Mouse (Mus musculus) hindlimb bud, embryonic 11.5 days (tissue): ENCODE data around the gene Lcp2.

Experiments used
- DNase-seq: peaks from one replicate; pipeline ENCODE4 v3.0.0-alpha.2; 2012; ENCODE audit warnings: low read depth, low spot score; ENCODE audit errors: extremely low spot score

Lcp2 gene

GRCm38 (mm10) chr11:34042808-34043207 lies 3.9 kb upstream of the Lcp2 start:
- DNase-seq: no peak

DNA sequence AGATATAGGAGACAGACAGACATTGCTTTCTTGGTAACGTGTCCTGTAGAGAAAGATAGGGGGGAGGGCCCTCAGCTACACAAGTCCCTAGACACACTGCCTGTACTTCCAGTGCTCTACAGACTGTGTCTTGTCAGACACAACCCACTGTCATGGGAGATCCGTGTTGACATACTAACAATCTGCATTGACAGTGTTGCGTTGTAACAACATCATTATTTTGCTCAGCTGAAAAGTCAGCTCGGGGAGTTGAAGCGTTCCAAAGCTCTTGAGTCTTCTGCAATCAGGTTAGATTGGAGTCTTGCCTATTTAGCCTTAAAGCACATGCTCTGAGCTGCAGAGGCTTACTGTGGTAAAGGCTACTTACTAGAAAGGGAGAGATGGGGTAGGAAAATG lies 820 bp downstream of the Lcp2 start:
- DNase-seq: no peak

GRCm38 (mm10) chr11:34048375-34049124 lies 1.8 kb downstream of the Lcp2 start:
- DNase-seq: no peak

- DNase-seq: no peak
These were observed 2.3 kb downstream of the Lcp2 start for GRCm38 (mm10) chr11:34049125-34049379.

GRCm38 (mm10) chr11:34050063-34050462 lies 3.3 kb downstream of the Lcp2 start:
- DNase-seq: no peak

DNA sequence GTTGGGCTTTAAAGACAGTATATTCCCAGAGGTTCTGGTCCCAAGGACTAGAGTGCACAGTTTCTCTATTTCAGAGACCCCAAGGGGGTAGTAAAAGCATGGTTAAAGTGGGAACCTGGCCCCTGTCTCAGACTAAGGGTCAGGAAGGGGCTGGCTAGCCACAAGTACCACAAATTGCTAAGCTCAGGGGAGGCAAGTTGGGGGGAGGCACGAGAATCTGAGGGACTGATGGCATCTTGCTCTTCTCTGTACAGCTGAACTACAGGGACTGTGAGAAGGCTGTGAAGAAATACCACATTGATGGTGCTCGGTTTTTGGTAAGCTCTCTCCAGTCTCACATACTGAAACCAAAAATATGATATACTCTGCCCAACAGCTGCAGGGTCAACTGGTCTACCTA lies 3.9 kb downstream of the Lcp2 start:
- DNase-seq: no peak

GRCm38 (mm10) chr11:34053031-34053818 lies 6.5 kb downstream of the Lcp2 start:
- DNase-seq: no peak

- no peak for DNase-seq
These were observed 7.5 kb downstream of the Lcp2 start for GRCm38 (mm10) chr11:34054031-34054727.

- no peak for DNase-seq
These were observed 10.0 kb downstream of the Lcp2 start for GRCm38 (mm10) chr11:34056715-34057114.

GRCm38 (mm10) chr11:34058332-34058731 lies 11.6 kb downstream of the Lcp2 start:
- no peak for DNase-seq

DNA sequence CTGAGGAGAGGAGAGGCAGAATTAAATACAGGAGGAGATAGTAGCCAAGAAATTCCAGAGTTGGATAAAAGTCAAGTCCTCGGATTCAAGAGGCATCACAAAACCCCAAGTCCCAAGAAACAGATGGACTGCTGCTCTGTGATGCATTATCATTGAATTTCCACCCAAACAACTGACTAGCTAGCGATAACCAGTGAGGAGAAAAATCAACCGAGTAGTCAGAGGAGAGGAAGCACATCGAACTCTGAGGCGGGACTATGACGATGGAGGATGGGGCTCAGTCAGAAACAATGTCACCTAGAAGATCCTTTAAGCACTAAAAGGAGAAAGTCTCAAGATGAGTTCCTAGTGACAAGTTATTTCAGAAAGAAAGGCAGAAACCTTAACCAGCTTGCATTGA lies 12.2 kb downstream of the Lcp2 start:
- no peak for DNase-seq

DNA sequence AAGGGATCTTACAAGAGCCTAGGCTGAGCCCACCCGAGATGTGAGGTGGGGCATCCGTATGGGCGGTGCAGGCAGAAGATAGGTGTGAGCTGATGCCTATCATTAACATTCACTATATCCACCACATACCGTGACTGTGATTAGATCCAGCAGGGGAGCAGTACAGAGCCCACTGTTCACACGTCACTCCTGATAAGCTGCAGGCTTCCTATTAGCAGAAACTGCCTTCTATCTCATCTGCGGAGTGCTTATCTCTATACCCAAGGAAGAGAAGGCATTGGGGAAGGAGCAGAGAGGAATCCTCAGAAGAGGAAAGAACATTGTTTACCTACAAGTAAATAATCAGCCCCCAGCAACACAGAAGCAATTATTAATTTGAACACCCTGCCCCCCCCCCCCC lies 15.0 kb downstream of the Lcp2 start:
- no peak for DNase-seq

- no peak for DNase-seq
These were observed 16.5 kb downstream of the Lcp2 start for GRCm38 (mm10) chr11:34063257-34063656.

DNA sequence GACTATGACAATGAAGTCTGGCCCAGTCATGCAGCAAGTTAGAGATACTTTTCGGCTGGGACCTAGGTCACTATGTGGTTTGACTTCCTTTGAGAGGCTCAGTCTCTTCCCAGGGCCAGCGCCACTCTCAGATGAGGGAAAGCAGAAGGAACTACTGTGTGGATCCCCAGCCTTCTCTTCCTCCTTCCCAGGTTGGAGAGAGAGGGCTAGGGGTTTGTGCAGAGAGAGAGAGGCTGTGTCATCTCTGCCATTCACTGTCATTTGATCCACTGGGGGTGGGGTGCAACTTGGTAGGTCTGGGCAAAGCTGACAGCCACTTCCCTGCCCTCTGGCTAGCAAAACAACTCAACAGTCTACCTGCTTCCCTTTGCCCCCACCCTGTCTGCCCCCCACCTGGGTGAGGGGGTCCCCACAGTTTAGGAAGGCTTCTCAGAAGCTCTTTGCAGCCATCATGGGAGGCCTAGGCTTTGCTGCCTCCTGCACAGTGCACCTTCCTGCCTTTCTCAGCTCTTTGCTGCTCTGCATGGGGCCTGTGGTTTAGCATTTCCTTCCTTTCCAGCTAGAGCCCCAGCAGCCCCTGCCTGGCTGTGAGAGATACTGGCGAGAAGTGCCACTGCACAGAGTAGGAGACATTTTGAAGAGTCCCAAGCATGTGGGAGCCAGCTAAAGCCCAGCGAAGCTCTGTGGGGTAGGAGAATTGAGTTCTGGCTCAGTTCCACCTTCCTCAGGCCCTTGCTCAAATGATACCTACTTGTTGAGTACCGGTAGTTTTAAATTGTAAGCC lies 17.2 kb downstream of the Lcp2 start:
- DNase-seq: no peak

GRCm38 (mm10) chr11:34070596-34070995 lies 23.9 kb downstream of the Lcp2 start:
- DNase-seq: no peak

GRCm38 (mm10) chr11:34072309-34072708 lies 25.6 kb downstream of the Lcp2 start:
- no peak for DNase-seq

GRCm38 (mm10) chr11:34073776-34074175 lies 27.1 kb downstream of the Lcp2 start:
- DNase-seq: peak; percentile 39

DNA sequence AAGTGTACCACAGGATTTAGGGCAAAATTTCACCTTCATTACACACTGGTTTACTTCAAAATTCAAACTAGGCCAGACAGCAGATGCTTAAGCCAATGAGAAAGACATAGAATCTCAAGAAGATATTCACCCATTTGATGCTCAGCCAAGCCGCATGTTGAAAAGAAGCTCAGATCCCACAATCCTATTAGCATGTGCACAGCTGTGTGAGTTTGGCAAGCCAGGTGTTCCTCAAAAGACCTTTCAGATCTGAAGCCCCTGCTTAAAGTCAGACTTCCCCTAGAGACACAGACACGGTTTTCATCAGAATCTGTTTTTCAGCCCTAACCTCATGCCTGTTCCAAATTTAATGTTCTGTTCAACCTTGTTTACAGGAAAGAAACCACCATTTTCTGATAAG lies 31.1 kb downstream of the Lcp2 start:
- no peak for DNase-seq

- DNase-seq: no peak
These were observed 31.9 kb downstream of the Lcp2 start for GRCm38 (mm10) chr11:34078581-34078980.

DNA sequence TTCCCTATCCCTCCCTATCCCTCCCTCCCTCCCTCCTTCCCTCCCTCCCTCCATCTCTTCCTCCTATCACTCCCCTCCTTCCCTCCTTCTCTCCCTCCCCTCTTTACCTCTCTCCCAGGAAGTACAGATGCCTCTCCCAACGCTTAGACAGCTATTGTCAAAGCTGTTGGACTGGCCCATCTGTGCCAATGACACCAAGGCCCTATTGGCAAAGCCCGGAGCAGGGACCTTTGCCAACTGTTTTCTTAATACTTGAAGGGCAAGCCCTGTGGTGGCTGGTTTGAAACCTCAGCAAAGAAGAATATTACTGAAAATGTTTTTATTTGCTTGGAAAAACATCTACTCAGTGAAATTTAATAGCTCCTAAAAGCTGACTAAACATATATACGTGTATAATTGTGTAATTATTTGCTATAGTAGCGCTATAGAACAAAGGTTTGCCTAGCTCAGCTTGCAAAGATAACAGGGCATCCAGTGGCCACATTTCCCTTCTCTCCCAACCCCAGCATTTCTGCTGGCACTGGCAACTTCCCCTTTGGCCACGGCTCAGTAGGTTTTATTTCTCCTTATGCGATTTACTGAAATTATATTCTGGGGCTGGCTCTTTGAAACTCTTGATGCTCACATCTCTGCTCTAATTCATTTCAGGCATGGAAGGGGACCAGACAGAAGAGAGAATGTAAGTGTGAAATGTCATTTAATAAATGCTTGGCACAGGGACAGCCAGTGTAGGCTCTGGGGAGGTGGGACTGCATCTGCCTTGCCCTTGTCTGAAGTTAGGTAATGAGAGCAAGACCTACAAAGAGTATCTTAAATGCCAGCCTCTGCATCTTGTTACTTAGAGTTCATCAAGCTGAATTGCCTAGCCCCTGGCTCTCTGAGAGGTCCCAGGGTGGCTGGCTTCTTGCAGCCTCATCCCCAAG lies 33.1 kb downstream of the Lcp2 start:
- DNase-seq: no peak
